In the genomic region with DNA sequence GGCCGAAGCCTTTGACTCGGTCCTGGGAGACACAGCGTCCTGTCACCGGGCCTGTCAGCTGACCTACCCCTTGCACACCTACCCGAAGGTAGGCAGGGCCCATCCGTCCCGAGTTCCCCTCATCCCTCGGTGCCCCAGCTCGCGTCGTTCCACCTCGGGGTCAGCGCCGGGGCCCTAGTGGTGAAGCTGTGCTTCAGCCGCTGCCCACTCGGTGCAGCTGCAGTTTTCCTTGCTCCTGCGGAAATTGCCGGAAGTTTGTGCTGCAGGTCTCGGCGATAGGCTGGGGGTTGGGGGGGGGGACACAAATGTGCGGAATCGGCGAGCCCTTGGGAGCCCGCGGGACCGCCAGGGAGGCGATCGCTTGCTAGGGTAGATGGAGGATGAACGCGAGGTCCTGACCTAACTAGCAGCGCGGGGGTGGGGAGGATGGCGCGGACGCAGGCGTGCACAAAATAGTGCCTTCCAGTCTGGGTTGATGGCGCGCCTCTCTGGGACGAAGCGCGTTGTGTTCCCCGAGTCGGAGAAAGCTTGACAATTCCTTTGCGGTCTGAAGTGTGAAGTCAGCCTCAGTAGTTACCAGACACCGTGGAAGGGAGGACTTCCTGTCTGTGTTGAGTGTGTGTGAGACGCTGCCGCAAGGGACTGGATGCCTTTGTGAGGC, we compare ENCODE assay signal across 8 mouse cellular contexts. TPM values are rescaled to one million over a fixed set of nuclear protein-coding genes. Genes with fewer than 3 reads are reported as not detected.
A peak's percentile ranks its signal among the peaks of the same experiment; 100 is the strongest.
DNase-seq lines count a peak whose midpoint lies in the region; ATAC-seq and TF ChIP-seq lines count a peak whose summit lies in the region.

Gene Tceanc2, minus strand, starts transcription at position 287 of the 661 bp plus-strand sequence.

- peak within 1 kb of the TSS; percentile 82 for H3K9ac ChIP-seq in embryonic facial prominence, embryonic 11.5 days (replicated peaks; ENCODE audit: low read length)
- H3K9ac ChIP-seq in midbrain, postnatal 0 days (replicated peaks; ENCODE audit: low read length, poor library complexity, severe bottlenecking): peak within 1 kb of the TSS; percentile 80

- H3K27me3 ChIP-seq in embryonic facial prominence, embryonic 11.5 days (ENCODE audit: control insufficient read depth, insufficient read depth, low read length): no peaks in the 10 kb centered on the region
- H3K27me3 ChIP-seq in midbrain, postnatal 0 days (ENCODE audit: insufficient read depth, low read length): no peaks in the 10 kb centered on the region

- peak within 1 kb of the TSS; percentile 98 for H3K4me3 ChIP-seq in embryonic facial prominence, embryonic 11.5 days (ENCODE audit: low read depth, low read length)
- H3K4me3 ChIP-seq in midbrain, postnatal 0 days (ENCODE audit: low read depth, low read length): peak within 1 kb of the TSS; percentile 95

- peak; percentile 70 for DNase-seq in 3134 (ENCODE audit: extremely low read depth, insufficient read length, low spot score)
- DNase-seq in adrenal gland, postnatal 10 days: peak; percentile 73
- DNase-seq in embryonic facial prominence, embryonic 11.5 days (ENCODE audit: low spot score): peak; percentile 61
- peak; percentile 36 to 37 for DNase-seq in heart, adult 9 months (ENCODE audit: low spot score in 2 of 2)
- peak; percentile 56 for DNase-seq in kidney, adult 9 months
- peak; percentile 77 for DNase-seq in liver
- peak; percentile 36 for DNase-seq in midbrain, postnatal 0 days (ENCODE audit: low spot score)
- peak; percentile 56 to 64 for DNase-seq in spleen, postnatal 36 days (ENCODE audit: low spot score in 2 of 2)

- H3K4me2 ChIP-seq in embryonic facial prominence, embryonic 11.5 days (ENCODE audit: low read depth, low read length): peak within 1 kb of the TSS; percentile 58
- H3K4me2 ChIP-seq in midbrain, postnatal 0 days (ENCODE audit: low read depth, low read length, poor library complexity, severe bottlenecking): peak within 1 kb of the TSS; percentile 53

- no peaks in the 10 kb centered on the region for H3K9me3 ChIP-seq in embryonic facial prominence, embryonic 11.5 days (replicated peaks; ENCODE audit: control insufficient read depth, low read length)
- no peaks in the 10 kb centered on the region for H3K9me3 ChIP-seq in midbrain, postnatal 0 days (ENCODE audit: low read length)

- H3K36me3 ChIP-seq in embryonic facial prominence, embryonic 11.5 days (replicated peaks; ENCODE audit: control insufficient read depth, insufficient read depth, low read depth, low read length): no peaks in the 10 kb centered on the region; the same call in 1 of the 2 replicates
- peaks cover 3% of the 10 kb centered on the region; the same call in 1 of the 2 replicates for H3K36me3 ChIP-seq in midbrain, postnatal 0 days (ENCODE audit: insufficient read depth, low read length)

- WGBS in embryonic facial prominence, embryonic 11.5 days: under 1% methylated on average over 47 of the region's 47 CpGs
- 1% methylated on average over 46 of the region's 47 CpGs for WGBS in midbrain, postnatal 0 days

- H3K27ac ChIP-seq in embryonic facial prominence, embryonic 11.5 days (replicated peaks; ENCODE audit: low read depth, low read length): peak within 1 kb of the TSS; percentile 95
- peak within 1 kb of the TSS; percentile 96 for H3K27ac ChIP-seq in midbrain, postnatal 0 days (ENCODE audit: low read depth, low read length)

- peak; percentile 75 for ATAC-seq in embryonic facial prominence, embryonic 11.5 days (replicated peaks; ENCODE audit: insufficient number of reproducible peaks, low FRiP score, low TSS enrichment, low read depth)
- peak; percentile 73; the same call in 1 of the 2 replicates for ATAC-seq in midbrain, postnatal 0 days (ENCODE audit: low FRiP score)

- TF ChIP-seq CTCF in midbrain, postnatal 0 days (IDR thresholded peaks at IDR 0.05): peak; percentile 46

- H3K4me1 ChIP-seq in embryonic facial prominence, embryonic 11.5 days (ENCODE audit: control insufficient read depth, insufficient read depth, low read length): no peaks in the 10 kb centered on the region
- peaks cover 7% of the 10 kb centered on the region; the same call in 1 of the 2 replicates for H3K4me1 ChIP-seq in midbrain, postnatal 0 days (ENCODE audit: insufficient read depth, low read length)

RNA-seq across cellular contexts. Expression of gene Tceanc2, which starts in this region (rescaled TPM):
- 10 to 100 TPM; 22.4 to 22.8 TPM for total RNA-seq in adrenal gland, postnatal 10 days (2021)
- 24.6 and 29.8 TPM in 2 replicates for polyA plus RNA-seq in embryonic facial prominence, embryonic 11.5 days (2014; fragmentation: Nextera tagmentation; extraction: Ambion mirVana)
- total RNA-seq in midbrain, postnatal 0 days (2014; rRNA removed): 8.1 and 12.1 TPM in 2 replicates
- 21.3 and 33.4 TPM in 2 replicates for polyA plus RNA-seq in midbrain, postnatal 0 days (2015; fragmentation: Nextera tagmentation; extraction: Ambion mirVana)

Comparison
In these comparisons a context has a peak if more than half of its experiments do, and no peak if none do; other contexts are left out.
1. Peak in every context shown above with its lines: DNase-seq, ATAC-seq, H3K4me3 ChIP-seq and H3K27ac ChIP-seq.